Mouse (Mus musculus) bone marrow, adult 2 months (tissue): ENCODE measurements at regions not wholly inside any gene's neighbourhood (a gene's known extent, or its start where the extent isn't known, plus 50 kb on each side); places are given as distances from the start of the nearest gene placed in this dataset.

Source experiments
- CTCF ChIP-seq: fragments of 200-500 bp; IDR thresholded peaks from 2 replicates; pipeline ENCODE4 v1.5.1; 2011; ENCODE audit warnings: low read length, control low read depth; ENCODE audit not compliant: control insufficient read depth, insufficient read depth
- POLR2A ChIP-seq: fragments of 200-500 bp; IDR thresholded peaks from 2 replicates; pipeline ENCODE4 v1.6.1; 2011; ENCODE audit warnings: low read depth, mild to moderate bottlenecking, control low read depth, low read length, borderline replicate concordance; ENCODE audit not compliant: control insufficient read depth

GRCm38 (mm10) chr2:79063641-79064040 lies 191.6 kb upstream of the Itga4 start:
- TF ChIP-seq CTCF (no peak), POLR2A (no peak)
